Mouse (Mus musculus) ovary, postnatal 10 days (tissue): ENCODE measurements around the gene Ppm1b.

Source experiments
- DNase-seq: peaks from one replicate; pipeline ENCODE4 v3.0.0; 2022; ENCODE audit warnings: low spot score

Gene Ppm1b

DNA sequence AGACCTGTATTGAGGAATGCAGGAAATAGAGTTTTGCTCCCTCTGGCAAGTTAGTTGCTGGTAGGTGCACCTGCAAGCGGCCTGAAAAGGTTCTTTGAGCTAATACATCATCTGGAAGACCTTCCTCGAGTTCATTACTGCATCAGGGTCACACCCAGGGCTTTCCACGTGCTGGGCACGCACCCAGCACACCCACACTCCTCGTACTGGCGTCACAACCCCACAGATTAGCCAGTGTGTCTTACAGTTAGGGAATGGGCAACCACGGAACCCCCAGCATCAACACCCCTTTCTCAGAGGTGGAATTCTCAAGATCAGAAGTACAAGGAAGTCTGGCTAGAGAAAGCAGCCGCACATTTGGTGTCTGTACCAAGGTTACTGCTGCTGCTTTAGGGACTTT lies 67.7 kb downstream of the Ppm1b start:
- DNase-seq, result no peak

DNA sequence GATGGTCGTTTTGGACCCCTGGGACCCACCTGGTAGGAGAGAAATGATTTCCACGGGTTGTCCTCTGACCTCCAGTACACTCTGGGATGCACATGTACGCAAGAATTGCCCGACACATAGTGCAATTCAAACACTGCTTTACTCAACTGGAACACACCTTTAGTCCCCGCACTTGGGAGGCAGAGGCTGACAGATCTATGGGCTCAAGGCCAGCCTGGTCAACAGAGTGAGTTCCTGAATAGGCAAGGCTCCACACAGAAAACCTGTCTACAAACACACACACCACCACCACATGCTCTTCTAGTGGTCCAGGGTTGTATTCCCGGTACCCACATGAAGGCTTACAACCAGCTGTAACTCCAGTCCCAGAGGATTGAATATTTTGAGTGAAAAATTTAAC lies 68.6 kb downstream of the Ppm1b start:
- DNase-seq, result no peak

GRCm38 (mm10) chr17:85026436-85026835 lies 69.9 kb downstream of the Ppm1b start:
- DNase-seq, result no peak

DNA sequence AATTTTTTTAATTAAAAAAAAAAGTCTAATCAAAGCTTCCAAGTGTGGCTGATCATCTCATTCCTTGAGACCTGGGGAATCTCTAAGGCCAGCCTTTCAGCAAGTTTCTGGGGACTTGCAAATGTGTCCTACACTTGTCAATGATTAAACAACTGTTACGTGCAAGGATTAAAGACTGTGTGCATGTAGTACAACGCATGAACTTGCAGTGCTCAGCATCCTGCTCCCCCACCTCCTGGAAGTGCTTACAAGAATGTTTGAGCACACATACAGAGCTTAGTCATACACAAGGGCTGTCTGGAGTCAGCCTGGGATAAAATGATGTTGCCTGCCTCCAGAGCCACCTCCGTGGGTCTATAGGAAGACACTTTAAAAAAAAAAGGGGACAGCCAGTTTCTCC lies 70.7 kb downstream of the Ppm1b start:
- no peak for DNase-seq

GRCm38 (mm10) chr17:85028093-85028739 lies 71.7 kb downstream of the Ppm1b start, which contains the start of gene Slc3a1:
TSS of gene Slc3a1 (plus strand) at chr17:85028376.
- DNase-seq, result no peak

DNA sequence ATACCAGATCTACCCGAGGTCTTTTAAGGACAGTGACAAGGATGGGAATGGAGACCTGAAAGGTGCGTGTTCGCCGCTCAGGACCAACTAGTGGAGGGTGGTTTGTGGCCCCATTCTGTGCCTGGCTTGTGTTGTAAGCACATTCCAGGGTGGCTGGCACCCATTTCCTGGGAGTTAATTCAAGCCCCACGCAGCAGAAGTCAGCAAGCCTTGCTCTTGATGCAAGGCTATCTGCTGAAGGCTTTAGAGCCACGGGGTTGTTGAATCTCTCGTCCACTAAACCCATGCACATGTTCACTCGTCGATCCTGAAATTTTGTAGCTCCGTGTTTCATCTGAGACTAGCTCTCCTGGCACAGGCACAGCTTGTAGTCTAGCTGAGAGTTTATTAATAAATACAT lies 72.3 kb downstream of the Ppm1b start:
- DNase-seq, result no peak

- no peak for DNase-seq
These were observed 74.1 kb downstream of the Ppm1b start for GRCm38 (mm10) chr17:85030651-85031050.

DNA sequence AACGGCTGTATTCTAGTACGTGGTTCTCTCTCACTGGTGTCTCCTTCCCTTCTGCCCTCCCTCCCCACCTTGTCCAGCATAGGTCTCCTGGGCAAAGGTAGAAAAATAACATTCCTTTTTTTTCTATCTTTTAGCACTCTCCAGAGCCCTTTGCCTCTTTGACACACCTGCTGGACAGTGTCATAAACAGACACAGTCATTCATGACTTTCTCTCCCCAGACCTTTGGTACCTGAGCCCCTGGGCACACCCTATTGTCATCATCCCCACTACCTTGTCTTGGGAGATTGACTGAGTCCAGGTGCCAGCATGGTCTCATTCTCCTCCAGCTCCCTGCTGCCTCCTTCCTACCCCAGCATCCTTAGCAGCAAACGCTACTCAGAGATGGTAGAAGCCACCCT lies 76.5 kb downstream of the Ppm1b start:
- DNase-seq, result no peak

DNA sequence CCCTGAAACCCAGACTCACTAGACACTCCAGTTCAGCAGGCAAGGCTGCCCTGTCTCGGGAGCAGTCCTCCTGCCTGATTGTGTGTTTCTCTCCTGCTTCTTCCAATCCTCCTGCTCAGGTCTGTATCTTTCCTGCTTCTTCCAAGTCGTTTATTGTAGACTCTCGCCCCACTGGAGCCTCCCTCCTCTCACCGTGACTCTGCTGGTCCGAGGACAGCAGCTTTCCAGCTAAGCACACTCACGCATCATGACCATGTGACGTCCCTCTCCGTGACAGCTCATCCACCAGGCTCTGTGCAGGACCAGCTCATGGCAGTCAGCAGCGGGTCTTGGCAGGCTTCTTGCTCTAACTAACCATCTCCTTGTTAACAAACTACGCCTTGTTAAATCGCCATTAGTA lies 77.5 kb downstream of the Ppm1b start:
- DNase-seq, result no peak

DNA sequence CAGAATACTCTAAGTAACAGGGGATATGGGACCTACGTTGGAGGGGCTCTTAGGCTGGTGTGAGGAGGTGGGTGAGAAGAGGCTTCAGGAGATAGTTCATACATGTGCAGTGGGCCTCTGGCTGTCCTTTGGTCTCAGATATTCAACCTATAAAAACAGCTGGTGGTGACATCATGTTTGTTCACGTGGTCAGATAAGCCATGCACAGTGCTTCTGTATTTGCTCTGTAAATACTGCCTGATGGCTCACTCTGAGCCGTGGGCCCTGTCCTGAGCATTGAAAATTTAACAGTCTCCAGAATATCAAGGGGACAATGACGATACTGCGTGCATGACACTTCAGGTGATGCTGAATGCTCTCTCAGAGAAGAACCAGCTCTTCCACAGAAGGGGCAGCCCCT lies 81.3 kb downstream of the Ppm1b start:
- DNase-seq, result no peak

GRCm38 (mm10) chr17:85038311-85038710 lies 81.8 kb downstream of the Ppm1b start:
- DNase-seq, result no peak

- no peak for DNase-seq
These were observed 82.2 kb downstream of the Ppm1b start for GRCm38 (mm10) chr17:85038761-85039160.

- no peak for DNase-seq
These were observed 84.4 kb downstream of the Ppm1b start for GRCm38 (mm10) chr17:85040913-85041312.

GRCm38 (mm10) chr17:85042419-85042818 lies 85.9 kb downstream of the Ppm1b start:
- no peak for DNase-seq

DNA sequence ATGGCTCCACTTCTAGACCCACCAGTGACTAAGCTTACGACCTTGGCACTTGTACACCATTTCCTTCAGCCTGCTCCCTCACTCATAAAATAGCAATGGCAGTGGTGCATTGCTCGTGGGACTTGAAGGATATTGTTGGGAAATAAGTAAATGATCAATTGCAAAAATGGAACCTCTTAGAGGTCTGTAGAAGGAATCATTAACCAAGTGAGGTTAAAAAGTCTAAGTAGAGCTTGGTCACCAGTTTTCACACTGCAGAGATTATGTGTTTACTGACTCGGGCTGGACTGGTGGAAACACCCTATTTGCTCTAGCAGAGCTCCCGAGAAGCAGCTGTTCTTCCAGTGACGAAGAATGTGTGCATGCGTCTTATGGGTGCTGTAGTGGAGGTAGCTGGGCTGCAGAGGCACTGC lies 86.9 kb downstream of the Ppm1b start:
- DNase-seq, result no peak

DNA sequence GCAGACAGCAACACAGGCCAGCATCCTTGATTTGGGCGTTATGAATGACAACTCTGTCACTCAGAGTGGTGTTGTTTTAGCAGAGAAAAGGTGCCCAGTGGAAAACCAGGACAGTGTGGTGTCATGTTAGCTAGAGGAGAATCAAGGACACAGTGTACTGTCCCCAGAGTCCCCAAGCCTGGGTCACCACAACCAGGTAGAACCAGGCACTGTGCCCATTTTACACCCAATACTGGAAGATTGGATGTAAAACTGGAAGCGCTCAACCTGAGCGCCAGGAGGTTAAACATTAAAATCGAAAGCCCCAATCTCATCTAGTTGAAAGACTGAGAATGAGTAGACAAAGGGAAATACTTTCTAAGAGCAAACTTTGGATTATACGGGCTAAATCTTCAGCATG lies 87.9 kb downstream of the Ppm1b start:
- DNase-seq, result no peak

DNA sequence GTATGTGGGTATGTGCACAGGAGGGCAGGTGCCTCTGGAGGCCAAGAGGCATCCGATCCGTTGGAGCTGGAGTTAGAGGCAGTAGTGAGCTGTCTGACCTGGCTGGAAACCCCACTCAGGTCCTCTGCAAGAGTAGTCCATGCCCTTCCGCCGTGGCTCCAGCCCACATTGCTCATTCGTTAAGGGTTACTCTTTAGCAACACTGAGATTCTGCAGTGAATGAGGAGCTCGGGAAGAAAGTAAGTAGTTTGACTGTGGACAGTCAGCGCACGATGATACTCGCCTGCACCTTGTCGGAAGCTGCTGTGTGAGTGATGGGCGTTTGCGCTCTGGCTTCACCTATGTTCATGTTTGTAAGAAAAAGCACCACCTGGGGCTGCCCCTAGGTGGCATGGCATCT lies 88.6 kb downstream of the Ppm1b start:
- DNase-seq, result no peak

DNA sequence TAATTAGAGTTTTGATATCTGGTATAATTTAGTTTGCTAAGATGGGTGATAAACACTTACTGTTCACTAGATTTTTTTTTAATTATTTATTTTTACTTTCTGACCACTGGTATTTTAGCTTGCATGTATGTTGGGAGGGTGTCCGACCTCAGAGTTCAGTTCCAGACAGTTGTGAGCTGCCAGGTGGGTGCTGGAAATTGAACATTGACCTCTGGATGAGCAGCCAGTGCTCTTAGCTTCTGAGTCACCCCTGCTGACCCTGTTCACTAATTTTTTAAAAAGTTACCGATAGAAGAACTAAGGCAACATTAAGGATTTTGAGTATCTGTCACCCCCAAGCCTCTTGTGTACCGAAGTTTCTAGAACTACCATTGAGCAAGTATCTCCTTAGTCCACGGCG lies 91.8 kb downstream of the Ppm1b start:
- no peak for DNase-seq

- DNase-seq, result no peak
These were observed 101.7 kb downstream of the Ppm1b start for GRCm38 (mm10) chr17:85058276-85058675.

DNA sequence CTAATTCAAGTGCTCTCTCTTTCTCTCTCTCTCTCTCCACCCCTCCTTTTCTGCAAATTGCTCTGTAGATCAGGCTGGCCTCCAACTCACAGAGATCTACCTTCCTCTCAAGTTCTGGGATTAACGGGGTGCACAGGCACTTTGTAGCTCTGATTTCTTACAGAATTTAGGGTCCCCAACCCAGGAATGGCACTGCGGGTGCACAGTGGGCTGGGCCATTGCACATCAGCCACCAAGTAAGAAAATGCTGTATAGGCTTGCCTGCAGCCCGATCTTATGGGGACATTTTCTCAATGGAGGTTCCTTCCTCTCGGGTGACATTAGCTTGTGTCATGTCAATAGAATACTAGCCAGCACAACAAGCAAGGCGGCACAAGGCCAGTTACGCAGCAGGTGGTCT lies 102.6 kb downstream of the Ppm1b start:
- no peak for DNase-seq

DNA sequence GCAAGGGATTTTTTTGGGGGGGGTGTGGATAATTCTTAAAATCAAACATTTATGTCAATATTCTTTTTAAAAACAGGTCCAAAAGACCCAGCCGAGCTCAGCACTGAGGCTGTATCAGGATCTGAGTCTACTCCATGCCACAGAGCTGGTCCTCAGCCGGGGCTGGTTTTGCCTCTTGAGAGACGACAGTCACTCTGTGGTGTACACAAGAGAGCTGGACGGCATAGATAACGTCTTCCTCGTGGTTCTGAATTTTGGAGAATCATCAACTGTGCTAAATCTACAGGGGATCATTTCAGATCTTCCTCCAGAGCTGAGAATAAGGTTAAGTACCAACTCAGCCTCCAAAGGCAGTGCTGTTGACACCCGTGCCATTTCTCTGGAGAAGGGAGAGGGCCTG lies 107.0 kb downstream of the Ppm1b start:
- no peak for DNase-seq

DNA sequence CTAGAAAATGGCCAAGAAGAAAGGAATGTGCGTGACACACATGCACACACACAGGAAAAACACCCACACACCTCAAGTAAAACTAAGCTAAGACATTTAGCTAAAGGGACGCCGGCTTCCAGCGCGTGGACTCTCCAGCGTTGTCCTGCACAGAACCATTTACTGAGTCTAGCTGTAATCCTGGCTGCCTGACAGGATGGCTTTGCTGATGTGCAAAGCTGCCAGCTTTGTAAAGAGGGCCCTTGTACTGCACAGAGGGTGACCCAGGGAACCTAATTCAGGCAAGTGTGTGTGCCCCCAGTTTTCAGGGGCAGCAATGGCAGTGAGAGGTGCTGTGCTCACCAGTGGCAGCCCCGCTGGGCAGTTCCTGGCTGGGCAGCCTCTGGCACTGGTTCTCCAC lies 110.8 kb downstream of the Ppm1b start:
- no peak for DNase-seq

- DNase-seq, result no peak
These were observed 114.1 kb downstream of the Ppm1b start for GRCm38 (mm10) chr17:85070658-85071057.

DNA sequence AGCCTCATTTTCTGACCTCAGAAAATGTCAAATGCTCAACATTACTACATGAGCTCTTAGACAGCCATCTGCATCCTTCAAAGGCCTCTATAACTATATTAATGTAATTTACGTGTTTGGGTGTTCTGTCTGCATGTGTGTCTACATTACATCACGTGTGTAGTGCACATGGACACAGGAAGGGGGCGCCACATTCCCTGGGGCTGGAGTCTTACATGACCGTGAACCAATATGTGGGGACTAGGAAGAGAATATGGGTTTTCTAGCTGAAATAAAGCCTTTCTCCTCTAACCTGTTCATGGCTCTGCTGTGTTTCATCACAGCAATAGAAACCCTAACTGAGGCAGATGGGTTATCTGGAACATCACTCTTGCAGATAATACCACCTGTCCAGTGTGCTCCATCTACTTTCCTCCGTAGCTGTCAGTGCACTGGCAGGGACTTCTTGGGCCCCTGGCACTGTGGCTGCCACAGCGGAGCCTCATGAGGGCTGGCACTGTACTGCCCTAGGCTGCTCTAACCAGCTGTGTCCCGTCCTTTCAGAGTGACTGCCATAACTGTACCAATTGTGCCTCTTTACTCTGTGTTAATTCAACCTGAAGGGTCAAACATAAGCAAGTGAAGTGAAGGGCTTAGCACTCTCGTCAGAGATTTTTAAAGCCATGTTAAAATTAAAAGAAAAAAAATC lies 114.7 kb downstream of the Ppm1b start:
- DNase-seq, result no peak
